Mouse (Mus musculus): ENCODE measurements around the gene Eefsec. TPM values are rescaled to one million over a fixed set of nuclear protein-coding genes. Genes with fewer than 3 reads are reported as not detected.

Gene Eefsec
- 18.1 TPM for polyA plus RNA-seq (2015; fragmentation: Illumina TruSeq; extraction: RNeasy Lipid Tissue Mini Kit (QIAGEN cat#74804); ENCODE audit: insufficient read depth, low replicate concordance)

DNA sequence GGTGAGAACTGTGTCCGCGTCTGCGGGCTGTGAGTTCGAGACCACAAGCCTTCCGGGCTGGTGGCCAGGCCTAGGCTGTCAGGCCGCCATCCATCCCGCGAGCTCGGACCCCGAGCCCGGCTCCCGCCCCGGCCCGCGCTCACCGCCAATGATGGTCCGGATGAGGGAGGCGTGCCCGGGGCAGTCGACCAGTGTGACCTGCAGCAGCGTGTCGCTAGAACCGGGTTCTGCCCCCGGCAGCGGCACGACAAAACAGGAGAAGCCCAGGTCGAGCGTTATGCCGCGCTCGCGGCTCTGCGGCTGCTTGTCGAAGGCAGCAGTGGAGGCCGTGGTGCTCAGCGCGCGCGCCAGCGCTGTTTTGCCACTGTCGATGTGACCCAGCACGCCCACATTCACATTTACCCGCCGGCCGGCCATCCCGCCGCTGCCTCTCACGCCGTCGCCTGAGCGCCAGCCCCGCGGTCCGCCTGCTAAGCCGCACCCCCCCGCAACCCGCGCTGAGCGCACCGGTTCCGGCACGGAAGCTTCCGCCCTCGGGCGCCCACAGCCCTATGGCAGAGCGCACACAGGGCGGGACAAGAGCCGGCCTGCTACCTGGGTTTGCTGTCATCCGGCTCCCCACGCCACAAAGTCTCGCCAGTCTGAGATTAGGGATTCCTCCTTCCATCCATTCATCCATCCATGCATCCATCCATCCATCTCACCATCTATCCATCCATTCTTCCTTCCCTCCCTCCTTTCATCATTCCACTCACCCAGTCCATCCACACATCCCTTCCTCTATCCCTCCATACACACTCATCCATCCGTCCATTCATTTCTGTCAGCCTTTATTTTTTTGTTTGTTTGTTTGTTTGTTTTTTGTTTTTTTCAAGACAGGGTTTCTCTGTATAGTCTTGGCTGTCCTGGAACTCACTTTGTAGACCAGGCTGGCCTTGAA is at the start of gene Eefsec:
TSS of gene Eefsec (minus strand) at position 477 of the 940 bp plus-strand sequence.

DNA sequence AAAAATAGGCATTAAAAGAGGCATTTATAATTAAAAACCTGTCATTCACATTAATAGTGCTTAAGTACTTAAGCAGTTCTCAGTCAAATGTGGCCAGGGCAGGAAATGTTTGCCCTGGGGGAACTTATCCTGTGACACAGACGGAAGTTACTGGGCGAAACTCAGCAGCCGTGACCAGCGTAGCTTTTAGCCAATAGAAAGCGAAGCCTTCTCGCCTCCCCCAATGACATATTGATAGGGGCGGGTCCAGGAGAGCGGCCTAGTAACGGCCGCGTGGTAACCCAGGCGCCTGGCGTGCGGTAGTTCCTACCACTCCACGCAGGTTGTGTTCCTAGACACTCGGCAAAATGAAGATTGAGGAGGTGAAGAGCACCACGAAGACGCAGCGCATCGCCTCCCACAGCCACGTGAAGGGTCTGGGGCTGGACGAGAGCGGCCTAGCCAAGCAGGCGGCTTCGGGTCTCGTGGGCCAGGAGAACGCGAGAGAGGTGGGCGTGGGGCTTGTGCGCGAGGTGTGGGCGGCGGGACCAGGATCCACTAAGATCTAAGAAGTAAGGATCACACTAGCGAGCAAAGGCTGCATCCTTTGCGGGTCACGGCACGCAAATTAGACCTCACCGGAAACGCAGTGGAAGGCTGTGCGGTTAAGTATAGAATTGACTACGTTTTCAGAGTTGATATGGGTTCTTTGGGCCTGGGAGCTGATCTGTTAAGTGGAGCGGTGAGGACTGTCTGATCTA is 19.0 kb upstream of the Eefsec start, which contains the start of gene Ruvbl1:
TSS of gene Ruvbl1 (plus strand) at position 229 of the 740 bp plus-strand sequence.

DNA sequence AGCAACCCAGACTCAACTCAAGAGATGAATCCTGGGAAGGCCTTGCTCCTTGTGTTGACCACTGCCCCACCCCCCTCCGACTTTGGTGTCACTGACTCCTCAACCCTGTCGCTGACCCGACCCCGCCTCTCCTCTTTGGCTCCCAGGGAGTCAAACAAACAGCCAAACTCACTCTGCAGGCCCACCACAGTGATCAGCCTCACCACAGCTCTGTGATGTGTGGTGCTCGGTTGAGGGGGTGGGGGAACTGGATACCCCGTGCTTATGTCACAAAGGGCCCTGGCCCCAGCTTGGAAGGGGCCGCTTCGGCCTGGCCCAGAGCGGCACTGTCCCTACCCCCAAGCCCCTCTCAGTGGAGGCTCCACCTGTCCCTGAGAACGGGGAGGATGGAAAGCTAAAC is 224.4 kb downstream of the Eefsec start, which contains the start of gene Dnajb8:
TSS of gene Dnajb8 (plus strand) at position 301 of the 400 bp plus-strand sequence.

Other genes starting within 250 kb of the Eefsec start
- not detected for gene Dnajb8, start 224.3 kb downstream of the Eefsec start, polyA plus RNA-seq (2015; fragmentation: Illumina TruSeq; extraction: RNeasy Lipid Tissue Mini Kit (QIAGEN cat#74804); ENCODE audit: insufficient read depth, low replicate concordance)
- gene Ruvbl1, start 18.9 kb upstream of the Eefsec start, polyA plus RNA-seq (2015; fragmentation: Illumina TruSeq; extraction: RNeasy Lipid Tissue Mini Kit (QIAGEN cat#74804); ENCODE audit: insufficient read depth, low replicate concordance), result 37.0 TPM
- gene Sec61a1, start 72.4 kb upstream of the Eefsec start, polyA plus RNA-seq (2015; fragmentation: Illumina TruSeq; extraction: RNeasy Lipid Tissue Mini Kit (QIAGEN cat#74804); ENCODE audit: insufficient read depth, low replicate concordance), result 82.5 TPM
- gene Kbtbd12, start 191.4 kb upstream of the Eefsec start, polyA plus RNA-seq (2015; fragmentation: Illumina TruSeq; extraction: RNeasy Lipid Tissue Mini Kit (QIAGEN cat#74804); ENCODE audit: insufficient read depth, low replicate concordance), result 1.9 TPM